Mouse (Mus musculus): Measurements from ENCODE around the gene Gjd3.

DNA sequence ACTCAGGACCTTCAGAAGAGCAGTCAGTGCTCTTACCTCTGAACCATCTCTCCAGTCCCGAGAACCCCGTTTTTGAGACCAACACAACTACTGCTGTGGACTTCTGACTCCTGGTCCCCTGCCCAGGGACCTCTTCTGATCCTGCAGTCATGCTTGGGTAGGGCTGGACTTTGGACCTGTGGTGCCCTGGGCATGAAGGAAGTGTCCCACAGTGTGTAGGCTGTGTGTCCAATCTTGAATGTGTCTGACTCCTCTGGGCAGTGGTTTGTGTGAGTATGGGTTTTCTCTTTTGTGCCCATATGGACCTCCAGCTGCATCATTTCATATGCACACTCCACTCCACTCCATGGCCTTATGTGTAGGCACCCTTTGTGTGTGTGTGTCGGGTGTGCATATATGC, 47.7 kb downstream of the Gjd3 start:
- TF ChIP-seq MYOG (IDR thresholded peaks at IDR 0.05; ENCODE audit: control insufficient read depth in 1 of 3, insufficient read depth in 1 of 3, insufficient read length in 2 of 3, low read depth in 2 of 3) (no peak), SRF (IDR thresholded peaks at IDR 0.05; ENCODE audit: control insufficient read depth, insufficient read length, low read depth) (no peak), POLR2A (IDR thresholded peaks at IDR 0.05; ENCODE audit: insufficient read length, low read depth) (no peak), E2F4 (IDR thresholded peaks at IDR 0.05; ENCODE audit: insufficient read depth) (no peak), MAX (IDR thresholded peaks at IDR 0.05; ENCODE audit: low read depth) (no peak), POLR2AphosphoS2 (IDR thresholded peaks at IDR 0.05; ENCODE audit: insufficient read length, low read depth) (no peak), USF1 (IDR thresholded peaks at IDR 0.05; ENCODE audit: low read depth) (no peak), TCF12 (IDR thresholded peaks at IDR 0.05; ENCODE audit: insufficient read depth, poor library complexity, severe bottlenecking) (no peak), TCF3 (IDR thresholded peaks at IDR 0.05; ENCODE audit: insufficient read length, low read depth) (no peak)

Data from myocyte (in vitro differentiated cells).